Mouse (Mus musculus) right cerebral cortex, postnatal 36 days (tissue): Measurements from ENCODE around the gene Clasp1.

Experiments
- DNase-seq, 2 experiments: peaks; one replicate each; pipeline ENCODE4 v3.0.0; 2022; ENCODE audit warnings: low spot score in 2 of 2, mixed read lengths in 1 of 2

Gene Clasp1

DNA sequence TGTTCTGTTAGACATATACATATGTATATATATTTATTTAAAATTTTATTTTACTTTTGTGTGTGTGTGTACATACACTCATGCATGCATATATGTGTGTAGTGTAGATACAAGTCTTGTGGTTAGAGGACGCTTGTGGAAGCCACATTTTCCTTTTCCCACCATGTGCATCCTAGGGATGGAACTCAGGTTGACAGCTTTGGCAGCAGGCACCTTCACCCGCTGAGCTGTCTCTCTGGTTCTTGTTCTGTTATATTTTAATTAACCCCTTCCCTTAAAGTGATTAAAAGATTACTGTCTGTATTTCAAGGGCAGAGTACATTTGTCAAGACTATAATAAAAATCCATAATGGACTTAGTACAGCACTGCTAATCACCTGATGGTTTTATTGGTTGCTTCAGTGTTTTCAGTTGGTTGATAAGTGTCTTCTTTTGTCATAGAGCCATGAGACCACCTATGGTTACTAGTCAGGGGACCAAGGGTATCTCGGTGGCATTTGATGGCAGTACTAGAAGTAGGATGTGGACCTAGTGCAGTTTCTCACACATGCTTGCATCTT, 62.1 kb downstream of the Clasp1 start:
- no peak for DNase-seq

DNA sequence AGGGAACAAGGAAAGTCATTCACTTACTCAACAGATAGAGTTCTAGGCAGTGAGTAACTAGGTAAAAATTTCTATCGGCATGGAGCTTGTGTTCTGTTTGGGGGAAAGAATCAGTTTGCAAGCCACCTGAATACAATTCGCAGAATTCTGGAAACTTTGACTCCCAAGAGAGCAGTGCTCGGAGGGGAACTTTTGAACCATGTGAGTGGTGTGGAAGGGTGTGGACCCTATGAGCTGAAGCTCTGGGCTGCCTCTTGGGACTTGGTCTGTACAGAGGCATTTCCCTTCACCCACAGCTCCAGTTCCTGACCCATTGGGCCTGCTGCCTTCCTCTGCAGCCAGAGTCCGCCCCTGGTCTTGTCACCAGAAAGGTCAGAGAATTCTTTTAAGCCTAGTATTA, 64.7 kb downstream of the Clasp1 start:
- DNase-seq: no peak

DNA sequence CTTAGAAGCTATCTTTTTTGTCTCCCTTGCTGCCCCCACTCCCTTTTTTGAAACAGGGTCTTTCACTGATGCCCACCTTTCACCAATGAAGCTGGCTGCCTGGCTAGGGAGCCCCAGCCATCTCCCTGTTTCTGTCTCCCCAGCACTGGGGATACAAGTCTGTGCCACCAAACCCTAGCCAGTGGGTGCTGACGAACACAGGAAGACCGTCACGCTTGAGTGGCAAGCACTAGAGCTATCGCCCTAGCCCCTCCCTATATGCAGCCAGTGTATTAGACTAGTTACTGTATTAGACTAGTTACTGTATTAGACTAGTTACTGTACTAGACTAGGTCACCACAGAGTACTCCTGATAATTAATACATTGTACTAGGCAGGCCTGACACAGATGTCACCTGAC, 66.0 kb downstream of the Clasp1 start:
- DNase-seq: no peak

DNA sequence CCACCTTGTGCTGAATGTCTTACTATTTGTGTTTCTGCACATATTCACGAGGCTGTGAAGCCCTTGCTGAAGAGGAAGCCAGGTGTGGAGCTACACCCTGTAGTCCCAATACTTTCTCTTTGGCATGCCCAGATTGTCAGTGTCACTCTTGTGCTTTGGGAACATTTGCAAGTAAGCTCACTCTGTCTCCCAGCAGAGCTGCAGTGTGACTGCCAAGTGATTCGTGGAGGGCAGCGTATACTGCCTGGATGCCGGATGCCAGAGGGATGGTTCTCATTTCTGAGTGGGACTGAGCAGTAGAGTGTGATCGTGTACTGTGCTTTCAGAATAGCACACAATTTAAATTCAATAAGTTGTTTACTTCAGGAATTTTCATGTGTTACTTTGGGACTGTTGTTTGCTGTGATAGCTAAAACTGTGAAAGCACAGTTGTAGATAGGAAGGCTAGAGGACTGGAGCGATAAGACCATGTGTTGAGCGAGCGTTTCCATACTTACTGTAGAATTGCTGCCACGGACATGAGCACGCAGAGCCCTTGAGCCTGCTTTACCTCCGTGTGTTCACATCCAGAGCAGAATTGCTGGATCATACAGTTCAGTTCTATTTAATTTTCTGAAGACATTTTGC, 68.5 kb downstream of the Clasp1 start:
- peak; percentile 26 to 34 for DNase-seq

DNA sequence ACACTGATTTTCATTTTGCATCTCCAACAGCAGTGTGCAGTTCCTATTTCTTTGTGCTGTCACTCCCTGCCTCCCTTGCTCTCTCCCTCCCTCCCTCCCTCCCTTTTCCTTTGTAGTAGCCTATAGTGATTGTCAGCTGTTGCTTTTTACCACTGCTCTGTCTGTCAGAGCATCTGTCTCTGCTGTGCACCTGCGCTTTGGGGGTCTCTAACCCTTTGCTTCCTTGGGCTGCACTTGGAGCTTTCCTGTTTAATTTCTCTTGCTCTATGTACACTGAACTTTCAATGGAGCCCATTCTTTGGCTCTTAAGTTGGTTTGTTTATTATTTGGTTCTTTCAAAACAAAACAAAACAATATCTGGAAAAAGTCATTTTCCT, 69.0 kb downstream of the Clasp1 start:
- no peak for DNase-seq

DNA sequence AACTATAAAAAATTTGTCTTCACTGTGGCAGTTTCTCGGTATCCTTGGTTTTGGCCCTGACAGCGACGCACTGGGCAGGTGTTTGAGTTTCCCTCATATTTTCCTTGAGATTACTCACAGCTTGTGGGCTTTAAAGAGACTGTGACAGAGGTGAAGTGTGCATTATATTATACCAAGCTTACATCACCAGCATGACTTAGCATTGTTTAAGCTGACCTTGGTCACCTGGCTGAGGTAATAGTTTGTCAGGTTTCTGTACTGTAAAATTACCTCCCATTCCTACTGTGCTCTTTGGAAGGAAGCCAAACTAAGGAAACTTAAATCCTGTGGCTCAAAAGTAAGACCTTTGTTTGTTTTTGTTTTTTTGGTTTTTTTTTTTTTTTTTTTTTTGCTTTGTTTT, 69.4 kb downstream of the Clasp1 start:
- DNase-seq: no peak

DNA sequence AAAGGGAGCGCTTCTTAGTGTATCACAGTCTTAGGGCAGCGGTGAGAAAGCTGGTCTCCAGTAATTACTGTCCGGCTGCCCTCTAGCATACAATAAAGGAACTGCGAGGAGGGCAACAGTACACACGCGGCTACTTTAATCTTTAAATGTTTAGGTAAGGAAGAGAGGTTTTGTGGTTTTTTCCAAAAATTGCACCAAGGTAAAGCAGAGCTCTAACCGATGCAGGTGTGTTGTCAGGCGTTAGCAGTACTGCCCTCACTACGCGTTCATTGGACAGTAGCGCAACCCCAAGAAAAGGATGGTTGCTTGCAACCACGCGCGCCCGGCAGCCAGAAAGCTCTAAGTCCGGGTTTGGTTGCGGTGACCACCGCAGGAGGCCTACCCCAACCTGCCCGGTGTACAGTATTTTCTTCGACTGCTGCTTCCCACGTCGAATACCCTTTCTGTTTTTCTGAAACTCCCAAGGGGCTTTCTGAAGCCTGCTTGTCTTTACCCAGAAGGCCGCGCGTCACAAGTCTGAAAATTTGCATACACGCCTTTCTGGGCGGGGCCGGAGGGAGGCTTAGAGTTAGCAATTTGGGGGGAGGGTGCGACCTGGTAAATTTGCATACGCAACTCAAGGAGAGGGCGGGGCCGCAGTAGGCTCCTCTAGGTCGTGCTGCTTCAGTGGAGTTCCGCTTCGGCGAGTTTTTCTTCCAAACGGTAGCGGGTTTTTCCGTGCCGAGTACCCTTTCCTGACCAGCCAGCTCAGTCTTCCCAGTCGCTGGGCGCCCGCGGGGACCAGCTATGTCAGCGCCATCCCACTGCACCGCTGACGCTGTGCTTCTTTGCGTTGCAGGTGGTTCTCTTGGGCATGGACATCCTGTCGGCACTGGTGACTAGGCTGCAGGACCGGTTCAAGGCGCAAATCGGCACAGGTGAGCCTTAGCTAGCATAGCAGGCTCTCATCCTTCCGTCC, 70.4 kb downstream of the Clasp1 start:
- DNase-seq: peak; percentile 83 to 84

DNA sequence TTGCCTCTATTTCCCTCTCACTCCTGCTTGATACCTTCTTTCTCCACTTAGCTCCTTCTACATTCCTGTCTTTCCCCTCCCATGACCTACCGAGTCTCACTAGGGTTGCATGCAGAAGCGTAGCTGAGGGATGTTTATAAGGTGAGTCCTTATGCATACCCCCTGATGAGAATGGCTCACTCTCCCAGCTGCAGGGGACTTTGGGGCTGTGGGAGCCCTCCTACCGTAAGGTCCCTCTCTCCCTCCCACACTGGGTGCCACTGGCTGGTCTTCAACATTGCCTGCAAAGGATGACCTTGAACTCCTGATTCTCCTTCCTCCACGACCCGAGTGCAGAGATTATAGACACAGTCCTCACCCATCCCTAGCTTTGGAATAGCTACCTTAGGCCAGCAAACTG, 71.9 kb downstream of the Clasp1 start:
- no peak for DNase-seq

DNA sequence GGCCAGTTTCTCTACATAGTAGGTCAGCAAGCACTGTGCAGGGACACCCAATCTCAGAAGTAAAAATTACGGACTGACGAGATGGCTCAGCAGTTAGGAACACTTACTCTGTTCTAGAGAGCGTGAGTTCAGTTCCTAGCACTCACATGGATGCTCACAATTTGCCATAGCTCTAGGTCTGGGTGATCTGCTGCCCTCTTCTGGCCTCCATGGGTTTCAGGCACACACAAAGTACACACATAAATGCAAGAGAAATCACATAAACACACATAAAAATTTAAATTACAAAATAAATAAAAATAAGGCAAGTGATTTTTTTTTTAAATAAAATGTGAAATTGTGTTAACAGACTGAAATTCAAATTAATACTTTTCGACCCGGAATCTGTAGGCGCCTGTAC, 77.2 kb downstream of the Clasp1 start:
- no peak for DNase-seq

DNA sequence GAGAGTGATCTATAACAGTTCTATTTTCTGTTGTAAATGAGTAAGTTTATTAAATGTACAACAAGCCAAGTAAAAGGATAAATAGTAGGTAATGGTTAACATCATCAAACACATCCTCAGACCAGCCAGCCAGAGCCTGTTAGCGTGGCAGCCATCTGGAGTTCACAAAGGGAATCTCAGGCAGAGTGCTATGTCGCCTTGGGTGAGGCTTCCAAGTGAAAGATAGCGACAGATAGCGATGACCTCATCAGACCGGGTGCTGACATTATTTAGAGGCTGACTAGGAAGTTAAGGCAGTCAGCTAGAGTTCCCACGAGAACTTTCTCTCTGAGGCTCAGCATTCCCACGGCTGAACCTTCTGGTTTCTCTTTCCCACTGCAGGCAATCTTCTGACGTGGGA, 83.5 kb downstream of the Clasp1 start:
- no peak for DNase-seq

DNA sequence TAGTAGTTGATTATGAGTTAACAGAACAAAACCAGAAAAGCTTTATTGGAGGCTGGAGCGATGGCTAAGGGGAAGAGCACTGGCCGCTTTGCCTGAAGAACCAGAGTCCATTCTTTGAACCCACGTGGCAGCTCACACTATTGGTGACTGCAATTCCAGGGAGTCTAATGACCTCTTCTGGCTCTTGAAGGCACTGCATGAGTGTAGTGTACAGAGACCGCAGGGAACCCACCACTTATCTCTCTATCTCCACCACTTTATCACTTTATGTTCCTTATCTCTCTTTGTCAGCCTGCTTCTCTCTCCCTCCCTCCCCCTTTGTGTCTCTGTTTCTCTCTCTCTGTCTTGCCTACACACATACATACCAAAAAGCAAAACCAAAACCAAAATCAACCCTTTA, 88.1 kb downstream of the Clasp1 start:
- no peak for DNase-seq

DNA sequence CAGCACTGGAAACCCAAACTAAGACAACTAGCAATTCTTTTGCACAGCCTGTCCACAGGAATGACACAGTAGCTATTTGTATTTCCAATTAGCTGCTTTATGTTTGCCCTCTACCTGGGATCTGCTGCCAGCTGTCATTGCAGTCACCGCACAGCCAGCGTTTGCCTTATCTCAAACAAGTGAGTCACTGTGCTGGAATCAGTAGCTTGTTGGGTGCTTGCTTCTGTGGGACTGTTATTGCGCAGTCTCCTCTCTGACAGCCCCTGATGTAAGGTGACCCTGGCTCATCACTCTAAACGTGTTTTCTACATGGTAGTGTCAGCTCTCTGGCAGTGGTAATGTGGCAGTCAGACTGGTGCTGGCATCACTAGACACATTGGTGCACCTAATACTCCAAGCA, 90.4 kb downstream of the Clasp1 start:
- no peak for DNase-seq

DNA sequence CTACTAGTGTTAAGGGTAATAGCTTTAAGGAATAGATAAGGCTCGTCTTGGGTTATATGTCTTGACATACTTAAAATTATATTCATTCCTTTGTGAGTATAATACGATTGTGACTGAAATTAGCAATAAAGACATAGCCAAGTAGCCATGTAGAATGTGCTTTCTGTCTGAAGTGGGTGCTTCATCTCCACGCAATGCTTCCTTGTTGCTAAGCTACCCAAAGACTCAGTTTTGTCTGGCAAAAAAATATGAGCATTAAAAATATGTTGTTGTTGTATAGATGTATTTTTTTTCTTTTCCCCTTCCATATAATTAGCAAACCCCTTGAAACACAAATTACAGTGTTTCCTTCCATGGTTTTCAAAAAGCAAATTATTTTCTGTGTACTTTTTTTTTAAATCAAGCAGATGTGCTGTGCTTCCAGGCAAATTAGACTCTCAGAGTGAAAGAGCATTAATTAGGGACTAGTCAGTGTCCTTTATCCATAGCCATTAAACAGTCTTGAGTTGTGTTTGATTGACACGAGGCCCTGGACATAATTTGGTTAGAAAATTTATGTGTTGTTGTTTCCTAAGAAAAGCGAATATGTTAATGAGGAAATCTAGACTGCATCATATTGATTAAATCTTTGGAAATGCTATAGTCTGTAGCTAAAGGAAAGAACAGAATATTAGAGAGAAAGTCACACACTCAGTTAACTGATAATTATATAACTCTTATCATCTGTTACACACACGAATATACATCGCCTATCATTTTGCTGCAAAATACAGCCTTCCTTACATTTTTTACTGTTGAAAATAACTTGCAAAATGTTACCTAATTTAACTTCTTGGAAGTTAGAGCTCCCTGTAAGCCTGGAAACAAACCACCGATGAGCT, 91.9 kb downstream of the Clasp1 start:
- no peak for DNase-seq

DNA sequence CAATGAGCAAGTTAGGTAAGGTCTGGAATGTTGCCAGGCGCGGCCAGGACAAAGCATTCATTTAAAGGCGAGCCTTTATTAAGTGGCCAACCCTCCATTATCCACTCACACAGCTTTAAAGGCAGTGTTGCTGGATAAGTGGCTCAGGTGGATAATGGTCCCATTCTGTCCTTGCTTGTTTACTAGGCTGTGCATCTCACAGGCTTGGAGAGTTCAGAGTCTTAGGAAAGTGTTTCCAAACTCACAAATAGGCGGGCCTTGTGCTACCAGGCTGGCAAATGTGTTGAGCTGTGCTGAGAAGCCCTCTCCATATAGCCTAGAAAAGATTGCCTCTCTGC, 92.5 kb downstream of the Clasp1 start:
- DNase-seq: no peak

DNA sequence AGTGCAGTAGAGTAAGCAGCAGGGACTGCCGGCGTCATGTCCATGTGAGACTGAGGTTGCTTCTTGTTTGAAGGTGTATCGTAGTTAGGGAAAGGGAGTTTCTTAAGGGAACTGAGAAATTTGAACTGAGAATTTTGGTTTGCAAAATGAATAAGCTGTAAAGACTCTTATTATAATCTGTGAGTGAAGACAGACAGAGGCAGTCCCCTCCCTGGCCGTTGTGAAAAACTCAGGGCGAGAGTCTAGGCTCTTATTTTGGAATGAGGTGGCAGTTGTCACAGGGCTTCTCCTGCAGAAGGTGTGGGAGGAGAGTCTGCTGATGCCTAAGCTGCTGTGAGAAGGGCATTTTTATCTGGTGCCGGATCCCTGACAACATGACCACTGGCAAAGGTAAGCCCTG, 92.8 kb downstream of the Clasp1 start:
- peak; percentile 24 to 66 for DNase-seq

DNA sequence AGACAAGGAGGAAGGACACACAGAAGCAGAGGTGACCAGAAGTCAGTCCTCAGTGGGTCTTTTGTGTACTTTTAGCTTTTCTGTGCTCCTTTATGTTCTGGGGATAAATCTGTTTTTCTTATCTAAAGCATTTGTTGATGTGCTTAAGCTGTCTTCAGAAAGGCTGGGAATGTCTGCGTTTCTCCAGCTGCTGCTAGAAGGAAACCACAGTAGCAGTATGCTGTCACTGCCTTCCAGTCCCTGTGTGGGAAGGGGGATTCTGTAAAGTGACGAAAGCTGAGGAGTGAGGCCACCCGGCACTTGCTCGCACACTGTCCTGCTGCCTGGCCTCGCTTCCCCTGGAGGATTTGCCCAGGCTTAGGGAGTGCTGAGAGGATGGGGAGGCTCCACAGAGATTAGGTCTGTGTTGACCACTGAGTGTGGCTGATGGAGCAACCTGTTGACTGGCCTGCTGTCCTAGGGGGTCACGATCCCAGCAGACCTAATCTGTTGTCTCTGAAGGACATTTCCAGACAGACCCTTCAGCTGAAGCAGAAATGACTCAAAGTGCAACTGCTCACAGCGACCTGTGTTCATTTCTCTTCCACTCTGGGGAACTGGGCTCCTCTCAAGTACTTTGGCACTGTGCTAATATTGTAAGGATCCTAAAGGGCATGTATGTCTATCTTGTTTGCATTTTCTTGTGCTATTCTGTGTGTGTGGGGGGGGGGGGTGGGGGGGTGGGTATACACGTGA, 93.6 kb downstream of the Clasp1 start:
- DNase-seq: no peak

DNA sequence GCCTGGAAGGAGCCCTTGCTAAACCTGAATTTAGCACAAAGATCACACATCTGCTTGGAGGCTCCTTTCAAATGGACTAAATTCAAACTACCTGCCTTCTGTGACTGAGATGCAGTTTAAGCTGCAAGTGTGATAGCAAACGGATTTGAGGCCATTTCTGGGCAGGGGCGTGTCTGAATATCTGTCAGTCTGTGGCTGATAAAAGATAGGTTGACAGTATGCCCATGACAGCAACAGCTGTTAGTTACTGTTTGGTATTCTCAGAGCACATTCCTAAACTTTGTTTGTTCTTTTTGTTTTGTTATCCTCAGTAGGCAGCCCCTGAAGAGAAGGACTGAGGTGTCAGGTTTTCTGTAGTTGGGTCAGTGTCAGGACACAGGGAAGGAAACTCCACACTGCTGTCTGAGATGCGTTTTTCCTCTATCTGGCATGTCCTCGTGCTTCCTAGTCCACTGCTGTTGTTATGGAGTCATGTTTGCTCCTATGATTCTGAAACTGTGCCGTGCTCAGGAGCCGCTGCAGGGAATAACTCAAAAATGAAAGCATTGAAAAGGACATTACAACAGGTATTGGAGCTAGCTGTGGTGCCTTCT, 94.7 kb downstream of the Clasp1 start:
- no peak for DNase-seq

DNA sequence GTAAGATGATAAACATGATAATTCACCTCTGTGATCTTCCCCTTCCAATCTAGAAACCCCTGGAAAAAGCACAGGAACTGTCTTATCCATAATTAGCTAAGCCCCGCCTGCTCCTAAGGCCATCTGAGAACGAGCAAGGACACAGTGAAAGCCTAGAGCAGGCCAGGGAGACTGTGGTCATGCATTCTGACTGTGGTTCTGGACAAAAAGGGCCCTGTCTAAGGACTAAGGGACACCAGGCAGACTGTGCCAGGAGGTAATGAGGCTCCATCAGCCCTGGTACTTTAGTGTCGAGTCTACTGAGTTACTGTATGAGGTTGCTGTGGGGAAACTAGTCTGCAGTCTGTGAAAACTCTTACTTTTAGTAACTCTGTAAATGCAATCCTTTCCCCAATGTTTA, 96.7 kb downstream of the Clasp1 start:
- DNase-seq: peak in 1 of 2 experiments; percentile 24

DNA sequence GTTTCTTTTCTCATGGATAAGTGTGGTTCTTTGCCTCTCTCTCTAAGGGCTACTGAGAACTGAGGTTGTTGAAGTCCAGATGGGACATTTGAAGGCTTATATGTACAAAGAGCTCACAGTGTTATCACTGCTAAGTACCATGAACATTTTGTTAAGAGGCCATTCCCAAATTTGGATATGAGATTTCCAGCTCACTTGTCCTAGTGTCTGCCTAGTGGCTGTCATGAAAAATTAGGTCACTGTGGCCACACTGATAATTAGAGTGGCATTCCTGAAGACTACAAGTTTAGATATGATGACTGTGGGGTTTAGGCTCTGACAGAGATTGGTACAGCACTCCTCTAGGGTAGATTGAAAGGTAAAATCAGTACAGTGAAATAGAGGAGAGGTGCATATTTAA, 97.2 kb downstream of the Clasp1 start:
- DNase-seq: no peak

DNA sequence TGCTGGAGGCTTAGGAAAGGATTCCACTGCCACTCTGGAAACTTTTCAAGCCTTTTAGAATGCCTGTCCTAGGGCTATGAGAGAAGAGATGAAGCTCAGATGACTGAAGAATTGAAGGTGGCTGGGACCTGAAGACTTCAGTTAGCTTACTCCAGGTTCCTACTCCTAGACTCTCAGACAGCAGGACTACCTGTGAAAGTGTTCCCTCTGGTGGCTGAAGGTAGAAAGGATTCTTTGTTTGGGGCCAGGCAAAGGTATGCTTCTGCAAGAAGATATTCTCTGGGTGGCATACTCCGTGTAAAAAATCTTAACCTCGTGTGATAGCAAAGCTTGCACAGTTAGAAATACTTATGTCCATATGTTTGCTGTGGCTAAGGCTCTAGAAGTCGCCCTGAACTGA, 104.0 kb downstream of the Clasp1 start:
- DNase-seq: no peak

DNA sequence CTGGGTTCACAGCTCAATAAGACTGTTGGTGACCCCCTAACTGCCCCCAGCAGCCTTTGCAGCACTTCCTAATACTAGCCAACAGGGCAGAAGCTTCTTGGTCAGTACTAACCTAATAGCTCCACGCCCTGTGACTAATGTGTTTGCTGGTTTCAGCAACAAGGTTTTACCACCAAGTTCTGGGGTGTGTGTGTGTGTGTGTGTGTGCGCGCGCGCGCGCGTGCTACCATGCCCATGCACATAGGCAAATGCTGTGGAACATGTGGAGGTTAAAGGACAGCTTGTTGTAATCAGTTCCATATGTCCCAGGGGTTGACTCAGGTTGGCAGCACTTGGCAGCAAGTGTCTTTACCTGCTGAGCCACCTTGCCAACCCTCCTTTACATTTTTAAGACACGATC, 105.7 kb downstream of the Clasp1 start:
- no peak for DNase-seq
